Mouse (Mus musculus) cerebellum, adult 9-11 months (tissue): ENCODE results near the gene Lgals9.

Experiments
- DNase-seq: peaks from one replicate; pipeline ENCODE4 v3.0.0; 2022

Gene Lgals9

GRCm38 (mm10) chr11:78916410-78916809 is 68.3 kb downstream of the Lgals9 start:
- no peak for DNase-seq

GRCm38 (mm10) chr11:78915473-78915872 is 69.3 kb downstream of the Lgals9 start:
- DNase-seq, result peak; percentile 6
